Mouse (Mus musculus): ENCODE measurements around the gene Tmem273. TPM values are rescaled to one million over a fixed set of nuclear protein-coding genes. Genes with fewer than 3 reads are reported as not detected.

The Tmem273 gene
- polyA plus RNA-seq, 1 experiment from 2014 or later, result 0.66 TPM

DNA sequence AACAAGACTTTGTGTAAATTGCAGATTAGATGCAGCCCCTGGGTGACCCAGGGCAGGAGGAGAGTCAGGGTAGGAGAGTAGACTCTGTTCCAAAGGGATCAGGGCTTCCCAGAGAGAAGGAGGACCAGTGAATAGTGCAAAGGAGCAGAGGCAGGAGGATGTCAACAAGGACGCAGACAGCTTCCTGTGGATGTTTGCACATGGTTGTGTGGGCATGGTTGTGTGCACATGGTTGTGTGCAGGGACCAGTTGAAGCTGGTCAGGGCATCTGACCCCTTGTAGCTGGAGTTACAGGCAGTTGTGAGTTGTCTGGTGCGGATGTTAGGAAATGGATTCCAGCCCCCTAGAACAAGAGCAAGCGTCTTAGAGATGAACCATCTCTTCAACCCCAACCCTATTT lies 12.3 kb upstream of the Tmem273 start:
- Histone ChIP-seq H3K4me3 (ENCODE audit: low read length) (no peak overlapping the region), H3K9ac (ENCODE audit: low read depth, low read length) (no peak overlapping the region), H3K4me1 (ENCODE audit: control insufficient read depth, insufficient read depth, low read depth, low read length) (no peaks in the 10 kb centered on the region), H3K27ac (ENCODE audit: low read depth, low read length) (no peak overlapping the region), H3K36me3 (ENCODE audit: control insufficient read depth, insufficient read depth, low read length) (no peaks in the 10 kb centered on the region), H3K4me2 (ENCODE audit: low read length) (no peak overlapping the region), H3K27me3 (replicated peaks; ENCODE audit: control insufficient read depth, insufficient read depth, low read length) (no peaks in the 10 kb centered on the region), H3K9me3 (ENCODE audit: control insufficient read depth, low read length) (no peaks in the 10 kb centered on the region)
- 91% methylated on average over 3 of the region's 3 CpGs for WGBS
- ATAC-seq, result no peak

DNA sequence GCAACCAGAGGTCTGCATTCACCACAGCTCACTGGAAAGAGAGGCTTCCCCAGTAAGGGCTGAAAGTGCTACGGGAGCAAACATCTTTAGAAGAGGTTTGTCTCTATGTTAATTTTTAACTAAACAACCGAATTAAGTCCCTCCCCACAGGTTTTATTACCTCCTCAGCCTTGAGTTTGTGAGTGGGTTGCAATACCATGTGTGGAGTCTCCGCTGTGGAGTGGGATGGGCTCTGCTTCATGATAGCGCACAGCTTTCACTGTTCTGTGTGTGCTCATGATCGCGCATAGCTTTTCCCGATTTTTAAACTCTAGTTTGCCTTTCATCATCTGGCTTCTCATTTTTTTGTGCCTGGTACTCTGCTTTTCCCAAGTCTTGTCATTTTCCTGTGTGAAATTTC lies 9.7 kb upstream of the Tmem273 start:
- Histone ChIP-seq H3K36me3 (ENCODE audit: control insufficient read depth, insufficient read depth, low read length) (no peaks in the 10 kb centered on the region), H3K27me3 (replicated peaks; ENCODE audit: control insufficient read depth, insufficient read depth, low read length) (no peaks in the 10 kb centered on the region), H3K4me2 (ENCODE audit: low read length) (no peak overlapping the region), H3K4me3 (ENCODE audit: low read length) (no peak overlapping the region), H3K27ac (ENCODE audit: low read depth, low read length) (no peak overlapping the region), H3K4me1 (ENCODE audit: control insufficient read depth, insufficient read depth, low read depth, low read length) (no peaks in the 10 kb centered on the region), H3K9me3 (ENCODE audit: control insufficient read depth, low read length) (no peaks in the 10 kb centered on the region), H3K9ac (ENCODE audit: low read depth, low read length) (no peak overlapping the region)
- no peak for ATAC-seq
- WGBS, result 78% methylated on average over 7 of the region's 7 CpGs

DNA sequence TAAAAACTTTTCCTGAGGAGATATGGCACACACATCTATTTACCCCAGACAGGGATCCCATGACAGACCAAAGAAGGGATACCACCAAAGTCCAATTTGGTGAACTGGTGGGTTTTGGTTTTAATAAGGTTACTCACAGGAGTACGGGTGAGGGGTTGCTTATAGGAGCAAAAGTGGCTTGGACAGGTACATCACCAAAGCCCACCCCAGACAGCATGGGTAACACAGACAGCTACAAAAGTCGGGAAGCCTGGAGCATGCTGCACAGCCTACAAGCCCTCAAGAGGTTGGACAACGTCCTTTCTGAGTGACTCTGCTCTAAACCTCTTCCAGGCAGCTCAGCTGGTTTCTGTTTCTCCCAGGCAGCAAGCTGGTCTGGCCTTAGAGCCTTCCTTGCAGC lies 7.4 kb upstream of the Tmem273 start:
- WGBS, result 83% methylated on average over 3 of the region's 3 CpGs
- no peak overlapping the region for H3K27ac ChIP-seq (ENCODE audit: low read depth, low read length)
- H3K4me3 ChIP-seq (ENCODE audit: low read length), result no peak overlapping the region
- H3K27me3 ChIP-seq (replicated peaks; ENCODE audit: control insufficient read depth, insufficient read depth, low read length), result no peaks in the 10 kb centered on the region
- no peaks in the 10 kb centered on the region for H3K4me1 ChIP-seq (ENCODE audit: control insufficient read depth, insufficient read depth, low read depth, low read length)
- H3K9me3 ChIP-seq (ENCODE audit: control insufficient read depth, low read length), result no peaks in the 10 kb centered on the region
- H3K4me2 ChIP-seq (ENCODE audit: low read length), result no peak overlapping the region
- ATAC-seq, result no peak
- no peak overlapping the region for H3K9ac ChIP-seq (ENCODE audit: low read depth, low read length)
- H3K36me3 ChIP-seq (ENCODE audit: control insufficient read depth, insufficient read depth, low read length), result no peaks in the 10 kb centered on the region

DNA sequence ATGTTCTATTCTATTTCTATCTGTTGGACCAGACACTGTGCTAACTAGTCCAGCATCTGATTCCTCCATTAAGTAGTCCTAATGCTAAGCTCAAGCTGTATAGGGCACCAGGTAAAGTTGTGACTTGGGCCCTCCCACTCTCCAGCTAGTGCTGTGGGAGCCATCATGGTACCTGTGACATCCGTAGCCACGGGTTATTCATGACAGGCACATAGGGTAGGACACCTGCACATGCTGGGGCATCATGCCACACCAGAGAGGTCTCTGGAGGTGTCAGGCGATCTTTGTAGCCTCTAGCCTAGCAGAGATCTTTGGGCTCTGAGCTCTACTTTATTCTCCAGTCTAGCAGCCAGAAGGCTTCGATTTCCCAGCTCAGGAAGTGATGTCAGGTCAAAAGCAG lies 2.9 kb upstream of the Tmem273 start:
- no peak for ATAC-seq
- H3K27me3 ChIP-seq (replicated peaks; ENCODE audit: control insufficient read depth, insufficient read depth, low read length), result no peaks in the 10 kb centered on the region
- no peak overlapping the region for H3K27ac ChIP-seq (ENCODE audit: low read depth, low read length)
- H3K4me2 ChIP-seq (ENCODE audit: low read length), result no peak overlapping the region
- no peaks in the 10 kb centered on the region for H3K4me1 ChIP-seq (ENCODE audit: control insufficient read depth, insufficient read depth, low read depth, low read length)
- no peak overlapping the region for H3K4me3 ChIP-seq (ENCODE audit: low read length)
- H3K36me3 ChIP-seq (ENCODE audit: control insufficient read depth, insufficient read depth, low read length), result no peaks in the 10 kb centered on the region
- WGBS, result 86% methylated on average over 4 of the region's 4 CpGs
- H3K9me3 ChIP-seq (ENCODE audit: control insufficient read depth, low read length), result no peaks in the 10 kb centered on the region
- H3K9ac ChIP-seq (ENCODE audit: low read depth, low read length), result no peak overlapping the region

DNA sequence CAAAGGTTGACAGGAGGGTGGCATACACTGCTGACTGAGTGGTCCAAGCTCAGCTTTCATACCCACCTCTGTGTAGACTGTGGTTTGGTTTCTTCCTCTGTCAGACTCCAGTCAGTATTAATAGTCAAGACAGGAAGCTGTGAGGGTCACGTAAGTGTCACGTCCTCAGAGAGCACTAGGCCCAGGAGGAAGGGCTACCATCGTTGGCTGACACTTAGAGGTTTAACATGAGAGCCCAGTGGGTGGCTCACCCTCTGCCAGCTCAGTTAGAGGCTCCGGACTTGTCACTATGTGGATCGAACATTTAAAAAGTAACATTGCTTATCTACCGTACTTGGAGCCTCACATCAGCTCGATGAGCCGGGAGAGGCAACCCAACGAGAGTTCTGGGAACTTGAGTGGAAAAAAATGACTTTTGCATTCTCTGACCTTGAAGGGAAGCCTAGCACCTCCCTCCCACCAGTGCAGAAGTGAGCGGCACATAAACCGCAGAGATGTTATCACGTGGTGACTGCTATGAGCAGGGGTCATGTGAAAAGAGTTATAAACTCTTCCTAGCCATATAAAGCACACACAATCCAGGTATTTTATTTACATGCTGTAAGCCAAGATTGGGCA lies 1.5 kb upstream of the Tmem273 start:
- Histone ChIP-seq H3K27ac (ENCODE audit: low read depth, low read length) (no peak overlapping the region), H3K4me3 (ENCODE audit: low read length) (no peak overlapping the region), H3K4me1 (ENCODE audit: control insufficient read depth, insufficient read depth, low read depth, low read length) (no peaks in the 10 kb centered on the region), H3K9me3 (ENCODE audit: control insufficient read depth, low read length) (no peaks in the 10 kb centered on the region), H3K9ac (ENCODE audit: low read depth, low read length) (no peak overlapping the region), H3K4me2 (ENCODE audit: low read length) (no peak overlapping the region), H3K27me3 (replicated peaks; ENCODE audit: control insufficient read depth, insufficient read depth, low read length) (no peaks in the 10 kb centered on the region), H3K36me3 (ENCODE audit: control insufficient read depth, insufficient read depth, low read length) (no peaks in the 10 kb centered on the region)
- 82% methylated on average over 12 of the region's 12 CpGs for WGBS
- no peak for ATAC-seq

DNA sequence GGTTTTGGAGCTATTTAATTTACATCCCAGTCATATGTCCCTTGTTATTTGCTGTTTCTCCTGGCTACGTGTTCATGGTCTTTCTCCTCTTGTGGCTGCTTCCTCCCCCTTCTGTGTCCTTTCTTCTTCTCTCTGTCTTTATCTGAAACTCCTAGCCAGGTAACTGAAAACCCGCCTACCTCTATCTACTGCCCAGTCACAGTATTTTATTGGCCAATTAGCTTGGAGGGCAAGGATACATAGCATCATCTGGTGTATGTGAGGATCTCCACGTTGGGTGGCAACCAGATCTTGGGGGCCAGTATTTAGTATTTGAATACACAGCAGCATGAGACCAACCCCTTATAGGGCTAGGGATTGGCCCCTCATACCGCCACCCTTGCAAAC lies 1.0 kb upstream of the Tmem273 start:
- Histone ChIP-seq H3K27ac (ENCODE audit: low read depth, low read length) (no peak overlapping the region), H3K27me3 (replicated peaks; ENCODE audit: control insufficient read depth, insufficient read depth, low read length) (no peaks in the 10 kb centered on the region), H3K9me3 (ENCODE audit: control insufficient read depth, low read length) (no peaks in the 10 kb centered on the region), H3K4me1 (ENCODE audit: control insufficient read depth, insufficient read depth, low read depth, low read length) (no peaks in the 10 kb centered on the region), H3K36me3 (ENCODE audit: control insufficient read depth, insufficient read depth, low read length) (no peaks in the 10 kb centered on the region), H3K4me2 (ENCODE audit: low read length) (no peak overlapping the region), H3K9ac (ENCODE audit: low read depth, low read length) (no peak overlapping the region), H3K4me3 (ENCODE audit: low read length) (no peak overlapping the region)
- ATAC-seq, result no peak
- 74% methylated on average over 4 of the region's 4 CpGs for WGBS

DNA sequence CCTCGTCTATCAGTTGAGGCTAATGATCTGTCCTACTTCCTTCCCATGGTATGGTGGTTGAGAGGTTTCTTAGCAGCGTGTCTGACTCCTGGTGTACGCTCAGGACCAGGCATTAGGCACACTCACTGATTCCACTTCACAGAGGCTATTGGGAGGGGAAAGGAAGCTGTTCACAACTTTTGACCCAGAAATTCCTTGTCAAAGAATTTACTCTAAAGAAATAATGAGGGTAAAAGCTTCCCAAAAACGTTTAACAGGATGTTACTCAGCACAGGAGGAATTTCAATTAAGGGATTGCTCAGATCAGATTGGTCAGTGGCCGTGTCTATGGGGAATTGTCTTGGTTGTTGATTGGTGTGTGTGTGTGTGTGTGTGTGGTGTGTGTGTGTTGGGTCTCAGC lies 1.9 kb downstream of the Tmem273 start:
- no peak overlapping the region for H3K9ac ChIP-seq (ENCODE audit: low read depth, low read length)
- H3K4me2 ChIP-seq (ENCODE audit: low read length), result no peak overlapping the region
- H3K36me3 ChIP-seq (ENCODE audit: control insufficient read depth, insufficient read depth, low read length), result no peaks in the 10 kb centered on the region
- no peak overlapping the region for H3K27ac ChIP-seq (ENCODE audit: low read depth, low read length)
- WGBS, result 58% methylated on average over 5 of the region's 5 CpGs
- H3K9me3 ChIP-seq (ENCODE audit: control insufficient read depth, low read length), result no peaks in the 10 kb centered on the region
- no peak overlapping the region for H3K4me3 ChIP-seq (ENCODE audit: low read length)
- H3K4me1 ChIP-seq (ENCODE audit: control insufficient read depth, insufficient read depth, low read depth, low read length), result no peaks in the 10 kb centered on the region
- ATAC-seq, result no peak
- H3K27me3 ChIP-seq (replicated peaks; ENCODE audit: control insufficient read depth, insufficient read depth, low read length), result no peaks in the 10 kb centered on the region

DNA sequence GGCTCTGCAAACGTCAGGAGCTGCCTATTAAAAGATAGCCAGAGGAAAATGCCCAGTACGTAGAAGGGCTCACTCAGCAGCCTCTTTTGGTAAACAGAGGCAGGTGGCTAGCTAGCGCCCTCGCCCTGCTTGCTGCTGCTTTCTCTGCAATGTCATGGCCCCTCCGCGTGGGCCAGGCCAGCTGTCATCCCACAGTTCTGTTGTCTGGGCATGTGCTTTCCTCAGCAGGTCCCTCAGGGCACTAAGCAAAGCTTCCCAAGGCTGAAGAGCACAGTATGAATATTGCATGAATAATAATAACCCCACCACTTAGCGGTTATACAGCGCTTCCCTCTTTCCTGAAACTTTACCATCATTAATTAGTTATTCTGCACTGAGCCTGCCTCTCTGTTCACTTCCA lies 10.6 kb downstream of the Tmem273 start:
- no peak overlapping the region for H3K27ac ChIP-seq (ENCODE audit: low read depth, low read length)
- no peaks in the 10 kb centered on the region for H3K9me3 ChIP-seq (ENCODE audit: control insufficient read depth, low read length)
- no peak overlapping the region for H3K4me2 ChIP-seq (ENCODE audit: low read length)
- no peak overlapping the region for H3K9ac ChIP-seq (ENCODE audit: low read depth, low read length)
- no peak for ATAC-seq
- H3K27me3 ChIP-seq (replicated peaks; ENCODE audit: control insufficient read depth, insufficient read depth, low read length), result no peaks in the 10 kb centered on the region
- H3K4me3 ChIP-seq (ENCODE audit: low read length), result no peak overlapping the region
- WGBS, result 56% methylated on average over 8 of the region's 8 CpGs
- H3K36me3 ChIP-seq (ENCODE audit: control insufficient read depth, insufficient read depth, low read length), result no peaks in the 10 kb centered on the region
- no peaks in the 10 kb centered on the region for H3K4me1 ChIP-seq (ENCODE audit: control insufficient read depth, insufficient read depth, low read depth, low read length)

DNA sequence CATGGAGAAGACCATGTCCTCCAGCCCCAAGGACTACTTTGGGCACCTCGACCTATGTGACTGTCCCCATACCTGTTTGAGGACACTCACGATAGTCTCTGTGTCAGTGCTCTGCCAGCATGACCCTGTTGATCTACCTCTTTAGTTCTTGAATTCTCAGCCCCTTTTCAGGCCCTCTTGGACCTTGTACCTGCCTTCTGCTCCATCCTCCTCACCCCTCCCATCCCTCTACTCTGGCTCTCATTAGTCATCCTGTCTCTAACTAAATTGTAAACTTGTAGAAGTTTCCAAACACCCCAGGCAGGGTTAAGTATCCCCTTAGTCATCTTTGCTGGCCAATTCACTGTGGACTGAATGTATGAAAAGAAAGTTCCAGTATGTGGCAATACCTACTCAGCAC lies 12.0 kb downstream of the Tmem273 start:
- Histone ChIP-seq H3K9me3 (ENCODE audit: control insufficient read depth, low read length) (no peaks in the 10 kb centered on the region), H3K36me3 (ENCODE audit: control insufficient read depth, insufficient read depth, low read length) (no peaks in the 10 kb centered on the region), H3K4me1 (ENCODE audit: control insufficient read depth, insufficient read depth, low read depth, low read length) (no peaks in the 10 kb centered on the region), H3K4me2 (ENCODE audit: low read length) (no peak overlapping the region), H3K9ac (ENCODE audit: low read depth, low read length) (no peak overlapping the region), H3K4me3 (ENCODE audit: low read length) (no peak overlapping the region), H3K27me3 (replicated peaks; ENCODE audit: control insufficient read depth, insufficient read depth, low read length) (no peaks in the 10 kb centered on the region), H3K27ac (ENCODE audit: low read depth, low read length) (no peak overlapping the region)
- 88% methylated on average over 2 of the region's 2 CpGs for WGBS
- ATAC-seq, result no peak

DNA sequence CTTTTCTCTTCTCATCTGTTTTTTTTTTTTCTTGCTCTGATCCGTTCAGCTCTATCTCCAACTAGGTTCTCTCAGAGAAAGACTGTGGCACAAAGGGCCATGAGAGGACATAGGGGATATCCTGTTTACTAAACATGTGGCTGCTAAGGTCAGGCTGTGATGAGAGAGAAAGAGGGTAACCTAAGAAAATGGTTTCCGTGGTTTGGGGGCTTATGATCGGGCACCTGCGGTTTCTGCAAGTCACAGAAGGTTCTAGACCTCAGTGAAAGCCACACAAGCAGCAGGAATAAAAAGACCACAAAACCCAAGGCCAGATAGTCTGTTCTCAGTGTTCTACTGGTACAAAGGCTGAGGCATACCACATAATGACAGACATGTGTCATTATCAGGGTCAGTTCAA lies 12.6 kb downstream of the Tmem273 start:
- ATAC-seq, result no peak

More for the DNA sequence above, 12.6 kb downstream of the Tmem273 start:
- Histone ChIP-seq H3K4me2 (ENCODE audit: low read length) (no peak overlapping the region), H3K36me3 (ENCODE audit: control insufficient read depth, insufficient read depth, low read length) (no peaks in the 10 kb centered on the region), H3K27ac (ENCODE audit: low read depth, low read length) (no peak overlapping the region), H3K4me1 (ENCODE audit: control insufficient read depth, insufficient read depth, low read depth, low read length) (no peaks in the 10 kb centered on the region), H3K9me3 (ENCODE audit: control insufficient read depth, low read length) (no peaks in the 10 kb centered on the region), H3K27me3 (replicated peaks; ENCODE audit: control insufficient read depth, insufficient read depth, low read length) (no peaks in the 10 kb centered on the region), H3K9ac (ENCODE audit: low read depth, low read length) (no peak overlapping the region), H3K4me3 (ENCODE audit: low read length) (no peak overlapping the region)
- WGBS, result 93% methylated on average over 4 of the region's 4 CpGs

Measured in hindbrain, embryonic 16.5 days (tissue).